Mouse (Mus musculus): ENCODE results near the gene Cyth3.

Gene Cyth3

GRCm38 (mm10) chr5:143670740-143671415 lies 48.6 kb downstream of the Cyth3 start:
- no peak for DNase-seq

- DNase-seq, result no peak
These were observed 52.3 kb downstream of the Cyth3 start for GRCm38 (mm10) chr5:143674576-143674975.

GRCm38 (mm10) chr5:143676218-143676985 lies 54.2 kb downstream of the Cyth3 start:
- no peak for DNase-seq

- DNase-seq, result no peak
These were observed 55.1 kb downstream of the Cyth3 start for GRCm38 (mm10) chr5:143677363-143677762.

- DNase-seq, result no peak
These were observed 56.5 kb downstream of the Cyth3 start for GRCm38 (mm10) chr5:143678634-143679271.

- DNase-seq, result no peak
These were observed 57.4 kb downstream of the Cyth3 start for GRCm38 (mm10) chr5:143679654-143680053.

- no peak for DNase-seq
These were observed 61.4 kb downstream of the Cyth3 start for GRCm38 (mm10) chr5:143683696-143684095.

GRCm38 (mm10) chr5:143684911-143685390 lies 62.7 kb downstream of the Cyth3 start:
- DNase-seq, result no peak

- DNase-seq, result no peak
These were observed 64.2 kb downstream of the Cyth3 start for GRCm38 (mm10) chr5:143686456-143686855.

- no peak for DNase-seq
These were observed 65.3 kb downstream of the Cyth3 start for GRCm38 (mm10) chr5:143687589-143687988.

GRCm38 (mm10) chr5:143690392-143690791 lies 68.1 kb downstream of the Cyth3 start:
- no peak for DNase-seq

- no peak for DNase-seq
These were observed 68.7 kb downstream of the Cyth3 start for GRCm38 (mm10) chr5:143690926-143691325.

GRCm38 (mm10) chr5:143696323-143696722 lies 74.1 kb downstream of the Cyth3 start:
- DNase-seq, result peak; percentile 49

GRCm38 (mm10) chr5:143698454-143698853 lies 76.2 kb downstream of the Cyth3 start:
- DNase-seq, result no peak

- DNase-seq, result no peak
These were observed 78.0 kb downstream of the Cyth3 start for GRCm38 (mm10) chr5:143700247-143700646.

GRCm38 (mm10) chr5:143701074-143701473 lies 78.8 kb downstream of the Cyth3 start:
- peak; percentile 13 for DNase-seq

GRCm38 (mm10) chr5:143704875-143705658 lies 82.8 kb downstream of the Cyth3 start:
- DNase-seq, result peak; percentile 24

- no peak for DNase-seq
These were observed 83.4 kb downstream of the Cyth3 start for GRCm38 (mm10) chr5:143705659-143705982.

GRCm38 (mm10) chr5:143706030-143706821 lies 84.0 kb downstream of the Cyth3 start:
- DNase-seq, result peak; percentile 20

GRCm38 (mm10) chr5:143706822-143707200 lies 84.6 kb downstream of the Cyth3 start:
- DNase-seq, result no peak

GRCm38 (mm10) chr5:143711326-143711725 lies 89.1 kb downstream of the Cyth3 start:
- DNase-seq, result peak; percentile 84
